Mouse (Mus musculus): ENCODE measurements at regions not wholly inside any gene's neighbourhood (a gene's known extent, or its start where the extent isn't known, plus 50 kb on each side); places are given as distances from the start of the nearest gene placed in this dataset.

- TF ChIP-seq POLR2A (IDR thresholded peaks at IDR 0.05; ENCODE audit: extremely low read depth, insufficient read depth, low read length) (no peak), CTCF (IDR thresholded peaks at IDR 0.05; ENCODE audit: extremely low read depth, insufficient read depth, low read length) (no peak)
Observed at GRCm38 (mm10) chr12:32724451-32725188, 94.7 kb upstream of the Nampt start.
